Mouse (Mus musculus) left cerebral cortex, adult 9 months (tissue): ENCODE measurements around the gene Csnk2a1.
A peak's percentile ranks its signal among the peaks of the same experiment; 100 is the strongest.
"Not testable (repeated sequence)": the region's sequence is repeated elsewhere in the genome, so short reads cannot be mapped to it uniquely, and the experiment has no call there.

Source experiments
- DNase-seq, 2 experiments: peaks; one replicate each; pipeline ENCODE4 v3.0.0; 2022; ENCODE audit warnings: low spot score in 2 of 2

Gene Csnk2a1

GRCm38 (mm10) chr2:152226248-152227050 lies at the start of gene Csnk2a1:
Gene Csnk2a1, plus strand, starts transcription at chr2:152226839.
- DNase-seq: peak; percentile 84 to 93

- no peak for DNase-seq
Observed at GRCm38 (mm10) chr2:152177162-152177805, 49.4 kb upstream of the Csnk2a1 start.

GRCm38 (mm10) chr2:152177806-152178170 lies 48.9 kb upstream of the Csnk2a1 start:
- DNase-seq: no peak

GRCm38 (mm10) chr2:152178345-152178744 lies 48.3 kb upstream of the Csnk2a1 start:
- DNase-seq: no peak

- DNase-seq: no peak
Observed at GRCm38 (mm10) chr2:152179301-152179700, 47.3 kb upstream of the Csnk2a1 start.

- DNase-seq: no peak
Observed at GRCm38 (mm10) chr2:152180323-152180722, 46.3 kb upstream of the Csnk2a1 start.

- DNase-seq: no peak
Observed at GRCm38 (mm10) chr2:152187132-152187531, 39.5 kb upstream of the Csnk2a1 start.

GRCm38 (mm10) chr2:152189213-152189612 lies 37.4 kb upstream of the Csnk2a1 start:
- no peak for DNase-seq

GRCm38 (mm10) chr2:152189640-152190039 lies 37.0 kb upstream of the Csnk2a1 start:
- DNase-seq: no peak

GRCm38 (mm10) chr2:152190161-152190560 lies 36.5 kb upstream of the Csnk2a1 start:
- no peak for DNase-seq

GRCm38 (mm10) chr2:152192591-152193345 lies 33.9 kb upstream of the Csnk2a1 start:
- no peak for DNase-seq

- no peak for DNase-seq
Observed at GRCm38 (mm10) chr2:152193346-152193710, 33.3 kb upstream of the Csnk2a1 start.

GRCm38 (mm10) chr2:152194586-152194985 lies 32.1 kb upstream of the Csnk2a1 start:
- DNase-seq: no peak

- DNase-seq: no peak
Observed at GRCm38 (mm10) chr2:152196896-152197295, 29.7 kb upstream of the Csnk2a1 start.

- DNase-seq: peak in 1 of 2 experiments; percentile 81
Observed at GRCm38 (mm10) chr2:152197301-152197712, 29.3 kb upstream of the Csnk2a1 start.

- DNase-seq: not testable (repeated sequence)
Observed at GRCm38 (mm10) chr2:152206139-152206538, 20.5 kb upstream of the Csnk2a1 start.

GRCm38 (mm10) chr2:152211871-152212270 lies 14.8 kb upstream of the Csnk2a1 start:
- no peak for DNase-seq

- DNase-seq: no peak
Observed at GRCm38 (mm10) chr2:152216975-152217374, 9.7 kb upstream of the Csnk2a1 start.

- no peak for DNase-seq
Observed at GRCm38 (mm10) chr2:152223521-152224300, 2.9 kb upstream of the Csnk2a1 start.

GRCm38 (mm10) chr2:152225536-152225935 lies 1.1 kb upstream of the Csnk2a1 start:
- no peak for DNase-seq

- DNase-seq: peak in 1 of 2 experiments; percentile 59
Observed at GRCm38 (mm10) chr2:152227051-152227481, 427 bp downstream of the Csnk2a1 start.

- DNase-seq: no peak
Observed at GRCm38 (mm10) chr2:152230046-152230445, 3.4 kb downstream of the Csnk2a1 start.
